Mouse (Mus musculus) E14TG2a.4 (cell line): ENCODE results near the gene Kat6b.

Source experiments
- CTCF ChIP-seq: conservative IDR thresholded peaks from 2 replicates; pipeline ENCODE4 v1.5.1; 2014; ENCODE audit warnings: low read length
- NANOG ChIP-seq: IDR thresholded peaks from 2 replicates; pipeline ENCODE4 v1.6.1; 2014; ENCODE audit warnings: borderline replicate concordance, low read length, mixed read lengths
- POU5F1 ChIP-seq: IDR thresholded peaks from 2 replicates; pipeline ENCODE4 v1.6.1; 2014; ENCODE audit warnings: low read length, borderline replicate concordance

DNA sequence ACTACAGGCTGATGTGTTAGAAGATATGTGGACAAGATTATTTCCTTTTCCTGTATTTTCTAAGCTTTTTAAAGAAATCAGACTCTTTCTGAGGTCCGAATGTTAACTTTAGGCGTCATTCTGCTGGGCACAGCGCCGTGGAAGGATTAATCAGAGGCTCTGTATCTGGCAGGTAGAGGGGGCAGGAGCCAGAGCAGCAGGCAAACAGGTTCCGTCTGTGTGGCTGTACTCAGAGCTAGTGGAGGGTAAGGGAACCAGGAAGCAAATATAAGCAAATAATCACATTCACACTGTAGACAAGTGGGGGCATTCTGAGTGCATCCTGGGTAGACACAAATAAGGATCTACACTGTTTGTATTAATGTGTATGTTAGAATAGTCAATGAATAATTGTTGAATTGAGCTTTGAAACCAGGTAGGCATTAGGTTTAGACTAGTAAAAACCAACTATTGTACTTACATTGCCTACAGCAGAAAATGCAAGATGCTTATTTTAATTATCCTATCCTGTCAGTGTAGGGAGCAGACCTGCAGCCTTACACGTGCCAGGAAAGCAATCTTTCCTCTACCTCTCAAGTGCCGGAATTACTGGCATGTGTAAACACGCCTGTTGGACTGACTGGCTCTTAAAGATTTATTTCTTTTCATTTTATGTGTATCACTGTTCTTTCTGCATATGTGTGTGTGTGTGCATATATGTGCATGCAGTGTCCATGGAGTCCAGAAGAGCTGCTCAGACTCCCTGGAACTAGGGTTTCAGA, 104.4 kb downstream of the Kat6b start:
- TF ChIP-seq CTCF (no peak), NANOG (no peak), POU5F1 (no peak)
